Mouse (Mus musculus) liver, postnatal 0 days (tissue): Measurements from ENCODE around the gene Rhoq.

ENCODE experiments used
- CTCF ChIP-seq: sonication (generic); IDR thresholded peaks from 2 replicates; pipeline ENCODE4 v1.5.1; 2016; ENCODE audit warnings: antibody characterized with exemption, low read depth
- EP300 ChIP-seq: IDR thresholded peaks from 2 replicates; pipeline ENCODE4 v1.6.1; 2016; ENCODE audit warnings: antibody characterized with exemption, low read depth, mild to moderate bottlenecking

GRCm38 (mm10) chr17:86997323-86997722 lies 34.4 kb downstream of the Rhoq start:
- no peak for TF ChIP-seq CTCF
- TF ChIP-seq EP300: no peak
